Mouse (Mus musculus) embryonic fibroblast, embryonic 13.5 days (primary cell): ENCODE measurements around the gene Galnt6.

Experiments used
- CTCF ChIP-seq: IDR thresholded peaks from 2 replicates; pipeline ENCODE4 v1.5.1; 2011; ENCODE audit warnings: mild to moderate bottlenecking, control low read depth, low read length, moderate library complexity, borderline replicate concordance; ENCODE audit not compliant: insufficient read depth
- POLR2A ChIP-seq: IDR thresholded peaks from 2 replicates; pipeline ENCODE4 v1.6.1; 2011; ENCODE audit warnings: low read depth, mild to moderate bottlenecking, control low read depth, low read length, moderate library complexity

GRCm38 (mm10) chr15:100701856-100702255 is 27.3 kb downstream of the Galnt6 start:
- TF ChIP-seq CTCF (no peak), POLR2A (no peak)
